22 mouse cellular contexts compared by ENCODE assay signal in the genomic region with DNA sequence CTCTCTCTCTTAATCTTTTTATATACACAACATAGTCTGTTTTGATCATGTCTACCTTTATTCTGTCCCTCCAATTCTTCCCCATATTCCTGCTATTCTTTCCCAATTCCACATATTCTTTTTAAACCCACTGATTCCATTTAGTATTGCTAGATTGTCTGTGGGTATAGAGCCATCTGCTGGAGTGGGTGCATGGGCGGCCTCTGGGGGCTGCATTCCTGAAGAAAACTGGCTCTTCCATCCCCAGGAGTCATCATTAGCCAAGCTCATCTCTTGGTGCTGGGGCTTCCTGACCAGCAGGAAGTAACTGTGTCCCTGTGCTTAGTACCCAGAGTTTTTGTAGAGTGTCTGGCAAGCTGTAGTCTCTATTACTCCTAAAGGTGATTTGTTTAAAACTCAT. TPM values are rescaled to one million over a fixed set of nuclear protein-coding genes. Genes with fewer than 3 reads are reported as not detected.
DNase-seq lines count a peak whose midpoint lies in the region; ATAC-seq and TF ChIP-seq lines count a peak whose summit lies in the region.
"Had no signal": no experiment of that assay in that cellular context is flagged by ENCODE, and none has a peak within 500 bp of the region (broad histone marks: within the 10 kb centered on the region; RNA-seq: fewer than 3 reads in every experiment).

No protein-coding gene starts in this region.

- H3K4me3 ChIP-seq in hindbrain, postnatal 0 days (ENCODE audit: low read length) = no peak overlapping the region
- H3K4me3 ChIP-seq in hindbrain, embryonic 12.5 days = no peak overlapping the region
- no peak overlapping the region for H3K4me3 ChIP-seq in left cerebral cortex, adult 2 months
- H3K4me3 ChIP-seq: embryonic facial prominence, embryonic 13.5 days; forebrain, embryonic 12.5 days had no signal

- CTCF ChIA-PET in Patski (lab: Charles Lee) = no interaction called here

- 77% methylated on average over 1 of the region's 1 CpGs for WGBS in hindbrain, postnatal 0 days
- 93% methylated on average over 1 of the region's 1 CpGs for WGBS in hindbrain, embryonic 12.5 days

- no peak for TF ChIP-seq POLR2A in brain, embryonic 14.5 days (IDR thresholded peaks at IDR 0.05; ENCODE audit: borderline replicate concordance, extremely low read depth, insufficient read depth, insufficient read length, poor library complexity, severe bottlenecking)

- no peaks in the 10 kb centered on the region for H3K9me3 ChIP-seq in hindbrain, postnatal 0 days (ENCODE audit: low read length)
- H3K9me3 ChIP-seq in hindbrain, embryonic 12.5 days (replicated peaks) = no peaks in the 10 kb centered on the region
- H3K9me3 ChIP-seq: embryonic facial prominence, embryonic 13.5 days; forebrain, embryonic 12.5 days had no signal

- no peak overlapping the region for H3K4me2 ChIP-seq in hindbrain, postnatal 0 days (ENCODE audit: low read depth, low read length)
- H3K4me2 ChIP-seq in hindbrain, embryonic 12.5 days (replicated peaks) = no peak overlapping the region
- H3K4me2 ChIP-seq: embryonic facial prominence, embryonic 13.5 days; forebrain, embryonic 12.5 days; hindbrain, embryonic 14.5 days had no signal

- no peaks in the 10 kb centered on the region for H3K36me3 ChIP-seq in hindbrain, postnatal 0 days (ENCODE audit: insufficient read depth, low read length)
- H3K36me3 ChIP-seq in hindbrain, embryonic 12.5 days = no peaks in the 10 kb centered on the region
- H3K36me3 ChIP-seq: embryonic facial prominence, embryonic 13.5 days; forebrain, embryonic 12.5 days had no signal

- H3K4me1 ChIP-seq in hindbrain, postnatal 0 days (ENCODE audit: insufficient read depth, low read length) = no peaks in the 10 kb centered on the region
- H3K4me1 ChIP-seq in hindbrain, embryonic 12.5 days = 0 out of 2 replicates have a peak, but pooled peaks cover 4% of the 10 kb centered on the region
- H3K4me1 ChIP-seq: embryonic facial prominence, embryonic 13.5 days had no signal

- no peak for ATAC-seq in hindbrain, postnatal 0 days
- ATAC-seq in hindbrain, embryonic 12.5 days (ENCODE audit: low FRiP score) = no peak
- no peak for ATAC-seq in Patski
- ATAC-seq: forebrain, embryonic 16.5 days had no signal

- POLR2A ChIA-PET in Patski (lab: Charles Lee) = no interaction called here

- H3K27me3 ChIP-seq in hindbrain, postnatal 0 days (ENCODE audit: insufficient read depth, low read length) = no peaks in the 10 kb centered on the region
- H3K27me3 ChIP-seq in hindbrain, embryonic 12.5 days = no peaks in the 10 kb centered on the region
- H3K27me3 ChIP-seq in Patski = peaks cover 2% of the 10 kb centered on the region
- H3K27me3 ChIP-seq: CH12.LX; embryonic facial prominence, embryonic 13.5 days; forebrain, embryonic 12.5 days had no signal

- intact Hi-C loops in left cerebral cortex, adult 2 months (cut with DNase I) = no loop called here

- 0 out of 2 replicates have a peak, but pooled peaks have one; percentile 25 for TF ChIP-seq CTCF in hindbrain, postnatal 0 days (IDR thresholded peaks at IDR 0.05; ENCODE audit: low read depth)
- peak; percentile 30 for TF ChIP-seq CTCF in left cerebral cortex, adult 2 months (IDR thresholded peaks at IDR 0.05)
- peak; percentile 32 for TF ChIP-seq CTCF in Patski (IDR thresholded peaks at IDR 0.05)
- TF ChIP-seq CTCF in brain, embryonic 14.5 days (IDR thresholded peaks at IDR 0.05; ENCODE audit: borderline replicate concordance, extremely low read depth, insufficient read depth, insufficient read length) = 0 out of 2 replicates have a peak, but pooled peaks have one; percentile 1

- DNase-seq in hindbrain, postnatal 0 days (ENCODE audit: low spot score) = no peak
- DNase-seq in left cerebral cortex, adult 2 months (ENCODE audit: extremely low spot score in 1 of 2, low spot score in 2 of 2) = no peak
- no peak for DNase-seq in left cerebral cortex, adult 9 months (ENCODE audit: low spot score in 2 of 2)
- no peak for DNase-seq in Patski (ENCODE audit: low read depth, low spot score)
- no peak for DNase-seq in brain, embryonic 14.5 days (ENCODE audit: low read depth)
- no peak for DNase-seq in urinary bladder, postnatal 10 days (ENCODE audit: low spot score)
- DNase-seq: adrenal gland, adult 8-10 months; adrenal gland, postnatal 36 days; cerebellum, adult 11-12 months; cerebellum, adult 9-10 months; cerebellum, postnatal 25 days; gastrocnemius, postnatal 14 days; heart, postnatal 14 days had no signal

- H3K27ac ChIP-seq in hindbrain, postnatal 0 days = no peak overlapping the region
- H3K27ac ChIP-seq in hindbrain, embryonic 12.5 days = no peak overlapping the region
- no peak overlapping the region for H3K27ac ChIP-seq in left cerebral cortex, adult 2 months
- H3K27ac ChIP-seq: embryonic facial prominence, embryonic 13.5 days; forebrain, embryonic 12.5 days; hindbrain, embryonic 14.5 days had no signal

- no peak overlapping the region for H3K9ac ChIP-seq in hindbrain, postnatal 0 days (replicated peaks; ENCODE audit: low read length)
- no peak overlapping the region for H3K9ac ChIP-seq in hindbrain, embryonic 12.5 days
- H3K9ac ChIP-seq: embryonic facial prominence, embryonic 13.5 days; forebrain, embryonic 12.5 days; hindbrain, embryonic 14.5 days had no signal

- in situ Hi-C loops in Patski (cut with MboI; ENCODE audit: low pct_unique_long_range_greater_than_20kb) = no loop called here

RNA-seq across cellular contexts. Expression of a gene that starts 33.4 kb away (rescaled TPM):
- total RNA-seq in hindbrain, postnatal 0 days (2014; rRNA removed) = 33.4 and 35.1 TPM in 2 replicates
- 10.7 and 10.9 TPM in 2 replicates for polyA plus RNA-seq in hindbrain, postnatal 0 days (2015; fragmentation: Nextera tagmentation; extraction: Ambion mirVana)
- polyA plus RNA-seq in hindbrain, embryonic 12.5 days (2016; fragmentation: Nextera tagmentation; extraction: Ambion mirVana) = 21.3 and 22.3 TPM in 2 replicates
- 10 to 100 TPM; 38.8 to 39.2 TPM for total RNA-seq in left cerebral cortex, adult 2 months (2021)
- 2.2 TPM for polyA plus RNA-seq in Patski (2021)
- polyA plus RNA-seq in brain, embryonic 14.5 days (2012; rRNA removed) = 7.0 and 10.1 TPM in 2 replicates
- total RNA-seq: CH12.LX; hematopoietic stem cell, adult 5-6 weeks had no signal

RNA-seq across cellular contexts. Expression of a gene that starts 42.1 kb away (rescaled TPM):
- 0.05 TPM in 1 of 2 replicates, not detected in the other for total RNA-seq in hindbrain, postnatal 0 days (2014; rRNA removed)
- 0.04 TPM in 1 of 2 replicates, not detected in the other for polyA plus RNA-seq in hindbrain, postnatal 0 days (2015; fragmentation: Nextera tagmentation; extraction: Ambion mirVana)
- polyA plus RNA-seq in hindbrain, embryonic 12.5 days (2016; fragmentation: Nextera tagmentation; extraction: Ambion mirVana) = 0.25 and 0.48 TPM in 2 replicates
- under 1 TPM in 1 of 2 experiments, not detected in 1; 0.07 TPM for total RNA-seq in left cerebral cortex, adult 2 months (2021)
- polyA plus RNA-seq in Patski (2021) = 0.09 TPM
- 0.06 and 0.11 TPM in 2 replicates for polyA plus RNA-seq in brain, embryonic 14.5 days (2012; rRNA removed)
- total RNA-seq: adrenal gland, adult 8-10 months; gastrocnemius, adult 18-20 months; gastrocnemius, postnatal 14 days; heart, postnatal 14 days; hematopoietic stem cell, adult 5-6 weeks had no signal
- polyA plus RNA-seq: forebrain, embryonic 16.5 days; heart, embryonic 14.5 days; hindbrain, embryonic 14.5 days had no signal
